Mouse (Mus musculus): ENCODE measurements around the gene Arf1.
A peak's percentile ranks its signal among the peaks of the same experiment; 100 is the strongest.

The Arf1 gene

DNA sequence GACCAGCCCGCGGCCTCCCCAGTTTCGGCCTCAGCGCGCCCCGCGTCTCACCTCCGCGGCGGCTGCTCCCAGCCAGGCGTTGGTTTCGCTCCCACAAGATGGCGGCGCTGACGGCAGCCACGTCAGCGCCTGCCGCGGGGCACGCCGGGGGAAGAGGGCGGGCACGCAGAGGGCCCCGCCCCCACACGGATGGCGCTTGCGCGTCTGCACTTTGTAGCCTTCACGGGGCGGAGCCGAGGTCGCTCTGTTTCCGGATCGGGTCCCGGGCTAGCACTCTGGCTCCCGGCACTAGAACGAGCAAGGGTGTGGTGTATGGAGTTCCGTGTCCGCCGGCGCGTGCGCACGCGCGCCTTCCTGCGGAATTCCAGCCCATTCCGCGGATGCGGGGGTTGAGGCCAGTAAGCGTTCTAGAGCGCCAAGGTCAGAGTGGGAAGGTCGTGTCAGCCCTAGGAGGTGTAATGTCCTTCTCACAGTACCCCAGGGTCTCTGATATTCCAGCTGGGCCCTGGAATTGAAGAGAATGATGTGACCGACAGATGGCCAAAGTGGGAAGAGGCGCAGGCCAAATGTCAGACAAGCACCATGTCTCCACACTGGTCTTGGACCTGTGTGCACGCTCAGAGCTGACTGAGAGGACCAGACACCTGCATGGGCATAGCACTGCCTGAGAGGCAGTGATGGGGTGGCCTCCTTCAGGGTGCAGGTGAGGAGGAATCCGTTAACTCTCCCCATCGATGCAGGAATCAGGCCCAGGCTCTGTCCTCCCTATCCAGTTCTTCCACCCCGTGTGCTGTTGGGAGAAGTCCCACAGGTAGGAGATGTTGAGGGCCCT lies at the start of gene Arf1:
Gene Arf1, minus strand, starts transcription at position 149 of the 832 bp plus-strand sequence.
- peak; percentile 97 to 99 for DNase-seq

DNA sequence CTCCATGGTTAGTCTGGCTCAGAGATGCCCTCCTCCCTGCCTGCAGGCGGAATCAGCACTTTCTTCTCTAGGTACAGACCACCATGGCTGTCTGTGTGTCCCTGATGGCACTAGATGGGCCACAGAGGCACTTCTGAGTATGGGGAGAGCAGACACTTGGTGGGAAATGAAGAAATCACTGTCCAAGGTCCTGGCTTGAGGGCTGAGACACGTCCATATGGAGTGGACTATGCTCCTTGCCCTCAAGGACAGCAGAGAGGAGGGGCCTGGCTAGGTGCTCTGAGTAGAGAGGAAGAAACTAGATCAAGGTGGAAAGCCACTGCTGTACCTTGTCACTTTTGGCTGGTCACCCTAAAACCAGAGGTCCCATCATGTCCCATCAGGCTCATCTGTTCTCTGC lies 48.8 kb upstream of the Arf1 start:
- peak; percentile 12 to 39 for DNase-seq

- DNase-seq, result no peak
Measured at GRCm38 (mm10) chr11:59274184-59274583, 46.1 kb upstream of the Arf1 start.

GRCm38 (mm10) chr11:59266727-59267126 lies 38.7 kb upstream of the Arf1 start:
- DNase-seq, result no peak

- no peak for DNase-seq
Measured at GRCm38 (mm10) chr11:59265154-59265813, 37.2 kb upstream of the Arf1 start.

- DNase-seq, result no peak
Measured at GRCm38 (mm10) chr11:59264593-59264992, 36.5 kb upstream of the Arf1 start.

DNA sequence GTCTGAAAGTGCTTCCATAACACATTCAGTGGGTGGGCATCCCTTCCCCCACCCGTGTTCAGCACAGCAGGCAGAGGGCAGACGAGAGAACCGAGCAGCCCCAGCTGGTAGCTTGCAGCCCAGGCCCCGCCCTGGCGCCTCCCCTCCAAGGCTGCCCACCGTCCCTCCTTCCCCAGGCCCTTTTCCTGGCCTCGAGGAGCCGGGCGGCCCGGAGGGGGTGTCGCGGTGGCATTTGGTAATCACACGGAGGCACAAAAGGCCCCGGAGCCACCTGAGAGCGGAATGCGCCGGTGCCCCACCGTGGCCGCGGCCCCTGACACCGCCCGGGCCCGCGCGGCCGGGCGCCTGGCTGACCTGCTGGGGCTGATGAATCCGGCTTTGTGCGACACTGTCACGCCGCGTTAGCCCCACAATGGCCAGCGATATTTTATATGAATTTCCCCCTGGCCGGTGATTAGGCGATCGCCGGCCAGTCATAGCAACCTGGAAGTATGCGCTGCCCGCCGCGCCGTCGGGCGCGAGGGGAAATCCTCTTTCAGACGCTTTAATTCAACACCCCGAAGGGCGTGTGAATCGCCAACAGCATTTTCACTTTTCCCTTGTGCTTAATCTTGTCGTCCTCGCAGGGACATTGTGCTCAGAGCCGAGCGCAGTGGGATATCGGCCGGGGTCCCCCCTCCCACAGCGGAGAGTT lies 35.9 kb upstream of the Arf1 start:
- DNase-seq, result peak; percentile 15 to 49

- no peak for DNase-seq
Measured at GRCm38 (mm10) chr11:59262308-59262707, 34.2 kb upstream of the Arf1 start.

DNA sequence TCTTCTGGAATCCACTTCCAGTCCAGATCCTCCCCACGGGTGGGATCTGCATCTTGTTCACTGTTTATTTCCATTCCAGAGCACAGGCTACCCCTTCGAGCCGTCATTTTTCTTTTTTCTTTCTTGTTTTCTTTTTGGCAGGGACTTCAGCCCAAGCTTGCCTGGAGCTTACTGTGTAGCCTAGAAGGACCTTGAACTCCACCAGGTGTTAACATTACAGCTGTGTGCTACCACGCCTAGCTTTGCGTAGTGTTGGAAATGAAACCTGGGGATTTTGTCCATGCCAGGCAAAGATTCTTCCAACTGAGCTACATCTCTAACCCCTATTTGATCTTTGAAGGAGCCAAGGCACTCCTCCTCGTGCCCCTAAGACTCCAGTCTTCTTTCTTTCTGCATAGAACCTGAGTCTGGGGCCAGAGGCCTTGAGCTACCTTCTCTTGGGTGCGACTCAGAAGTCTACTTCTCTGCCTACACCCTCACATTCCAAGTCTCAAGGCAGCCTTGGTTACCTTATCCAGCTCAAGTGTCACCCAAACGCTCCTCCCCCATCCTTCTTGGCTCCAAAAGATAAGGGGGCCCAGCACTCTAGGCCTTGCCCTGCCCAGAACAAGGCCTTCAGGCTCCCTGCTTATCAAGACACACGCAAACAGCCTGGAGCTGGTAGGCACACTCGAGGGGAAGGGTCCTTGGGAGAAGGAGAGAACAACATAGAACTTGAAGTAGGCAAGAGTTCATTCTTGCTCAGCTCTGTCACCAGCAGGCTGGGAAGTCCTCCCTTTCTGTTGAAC lies 32.8 kb upstream of the Arf1 start:
- no peak for DNase-seq

- no peak for DNase-seq
Measured at GRCm38 (mm10) chr11:59259647-59260046, 31.6 kb upstream of the Arf1 start.

DNA sequence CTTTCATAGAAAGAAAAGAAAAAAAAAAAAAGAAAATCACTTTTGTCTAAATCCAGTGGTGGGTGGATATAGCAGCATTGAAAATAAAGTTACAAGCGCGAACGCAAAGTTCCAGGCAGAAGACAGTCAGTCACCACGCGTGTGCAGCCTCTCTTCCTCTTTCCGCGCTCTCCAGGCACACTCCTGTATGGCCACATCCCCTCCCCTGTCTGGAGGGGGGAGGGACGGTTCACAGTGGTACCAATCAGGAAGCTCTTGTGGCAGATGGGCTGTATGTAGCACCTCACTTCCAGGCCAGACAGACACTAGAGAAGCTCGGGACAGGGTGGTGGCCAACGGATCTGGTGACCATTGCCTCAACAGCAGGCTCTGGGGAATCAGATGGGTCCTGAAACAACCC lies 20.0 kb upstream of the Arf1 start:
- DNase-seq, result no peak

DNA sequence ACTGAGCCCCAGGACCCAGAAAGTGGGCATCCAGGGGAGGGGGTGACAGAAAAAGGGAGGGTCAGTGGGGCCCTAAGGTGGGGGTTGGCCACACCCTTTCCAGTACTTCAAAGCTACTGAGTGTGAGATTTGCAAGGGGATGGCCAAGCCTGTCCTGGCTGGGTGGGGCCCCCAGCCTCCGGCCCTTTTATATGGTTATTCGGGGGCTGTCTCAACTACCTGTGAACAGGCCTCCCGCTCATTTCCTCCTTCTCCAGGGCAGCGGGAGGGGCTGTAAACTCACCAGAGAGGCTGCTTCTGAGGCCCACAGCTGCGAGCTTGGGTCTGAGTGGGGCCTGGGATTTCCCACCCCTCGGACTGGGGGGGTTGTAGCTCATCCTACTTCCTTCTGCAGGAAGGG lies 15.8 kb upstream of the Arf1 start:
- no peak for DNase-seq

DNA sequence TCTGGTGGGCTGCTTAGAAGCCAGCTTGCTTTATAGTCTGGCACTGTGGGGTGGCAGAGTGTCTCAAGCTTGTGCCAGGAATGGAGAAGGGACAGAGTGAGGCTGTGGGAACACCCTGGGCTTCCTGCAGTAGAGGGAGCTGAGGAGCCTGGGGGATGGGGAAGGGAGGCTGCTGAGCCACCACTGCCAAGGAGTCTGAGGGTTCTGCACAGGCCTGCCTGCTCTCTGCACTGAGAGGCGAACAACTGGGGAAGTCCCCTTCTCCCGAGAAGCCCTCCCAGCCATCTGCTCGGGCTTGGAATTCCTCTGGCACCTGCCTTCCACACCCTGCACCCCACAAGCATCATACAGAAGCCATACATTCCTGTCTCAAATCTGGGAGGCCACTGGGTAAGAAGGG lies 13.8 kb upstream of the Arf1 start:
- DNase-seq, result no peak

GRCm38 (mm10) chr11:59239796-59240195 lies 11.7 kb upstream of the Arf1 start:
- DNase-seq, result no peak

DNA sequence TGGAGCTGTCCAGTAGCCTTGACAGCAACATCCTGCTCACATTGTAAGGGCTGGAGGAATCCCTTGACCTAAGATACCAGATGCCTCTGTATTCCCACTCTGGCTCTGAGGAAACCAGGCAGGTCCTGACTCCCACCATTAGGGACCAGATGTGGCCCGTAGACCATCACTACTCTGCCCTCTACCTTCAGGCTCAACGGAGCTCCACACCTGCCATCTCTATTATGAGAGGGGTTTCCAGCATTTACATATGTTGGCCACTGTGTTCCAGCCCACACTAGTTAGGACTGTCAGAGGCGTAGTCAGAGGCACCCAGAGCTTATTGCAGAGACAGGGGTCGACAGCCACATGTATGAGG lies 11.3 kb upstream of the Arf1 start:
- DNase-seq, result no peak

- peak; percentile 77 to 87 for DNase-seq
Measured at GRCm38 (mm10) chr11:59238525-59239427, 10.7 kb upstream of the Arf1 start.

DNA sequence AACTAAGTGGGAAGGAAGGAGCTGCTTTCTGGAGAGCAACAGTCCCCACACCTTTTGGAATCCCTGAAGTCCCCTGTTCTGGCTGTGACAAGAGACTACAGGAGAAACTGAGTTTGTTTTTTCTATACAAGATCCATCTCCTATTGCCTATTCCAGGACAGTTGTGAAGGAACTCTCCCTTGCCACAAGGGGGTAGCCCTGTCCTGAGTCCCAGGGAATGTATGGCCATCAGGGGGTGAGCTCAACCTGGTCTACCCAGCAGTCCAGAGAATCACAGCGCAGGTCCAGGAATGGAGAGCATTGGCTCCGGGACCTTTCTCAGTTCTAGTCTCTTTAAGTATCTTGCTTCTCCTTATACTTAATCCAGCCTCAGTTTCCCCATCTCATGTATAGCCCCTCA lies 4.7 kb upstream of the Arf1 start:
- no peak for DNase-seq

GRCm38 (mm10) chr11:59230144-59230760 lies 2.2 kb upstream of the Arf1 start:
- peak; percentile 74 to 90 for DNase-seq

DNA sequence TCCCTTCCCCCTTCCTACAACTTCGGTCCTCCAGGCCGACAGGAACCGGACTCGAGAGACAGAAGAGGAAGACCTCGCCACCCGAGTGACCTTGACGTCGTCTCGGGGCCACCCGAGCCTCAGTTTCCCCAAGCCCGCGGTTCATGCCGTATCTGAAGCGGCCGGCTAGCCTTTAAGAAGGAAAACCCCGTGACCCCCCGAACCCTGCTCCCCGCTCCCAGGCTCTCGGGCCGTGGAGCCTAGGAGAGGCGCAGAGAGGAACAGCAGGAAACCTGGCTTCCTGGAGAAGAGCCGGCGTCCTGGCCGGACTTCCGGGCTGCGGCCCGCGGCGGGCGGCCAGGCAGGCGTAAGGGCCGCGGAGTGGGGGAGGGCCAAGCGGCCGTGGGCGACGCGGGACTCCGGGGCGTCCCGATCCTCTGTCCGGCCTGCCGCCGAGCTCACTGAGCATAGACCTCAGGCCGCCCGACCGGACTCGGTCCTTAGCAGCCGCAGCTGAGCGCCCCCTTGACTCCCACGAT lies 407 bp downstream of the Arf1 start:
- DNase-seq, result peak in 1 of 2 experiments; percentile 51

DNA sequence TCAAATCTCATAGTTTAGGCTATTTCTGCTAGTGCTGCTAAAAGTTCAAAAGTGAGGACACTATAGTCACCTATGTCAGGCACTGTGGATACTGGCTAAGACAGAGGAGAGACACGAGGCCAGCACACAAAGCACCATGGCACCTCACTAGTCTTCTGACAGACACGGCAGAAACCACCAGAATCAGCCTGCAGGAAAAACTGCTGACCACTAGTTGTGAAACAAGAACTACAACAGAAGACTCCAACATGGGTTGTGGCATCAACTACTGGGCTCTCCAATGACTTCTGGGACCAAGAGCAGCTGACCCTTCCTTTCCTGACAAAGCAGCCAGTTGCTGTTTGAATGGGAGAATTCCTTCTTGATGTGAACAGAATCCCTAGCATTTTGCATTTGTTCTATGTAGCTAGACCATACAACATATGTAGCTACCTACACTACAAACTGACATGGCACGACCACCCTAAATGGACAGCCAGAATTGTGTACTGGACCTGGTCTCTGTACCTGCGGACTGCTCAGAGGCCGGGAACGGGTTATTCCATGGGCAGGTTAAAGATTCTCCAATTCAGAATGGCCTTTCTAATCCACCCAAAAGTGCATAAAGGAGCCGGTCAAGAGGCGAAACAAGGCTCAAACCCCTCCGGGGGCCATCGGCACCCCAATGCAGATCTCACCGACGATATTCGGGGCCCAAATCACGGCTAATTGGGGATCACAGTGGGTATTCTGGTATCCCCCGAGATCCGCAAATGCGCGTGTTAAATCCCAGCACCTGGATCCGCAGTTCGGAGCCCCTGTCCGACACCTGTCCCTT lies 1.1 kb downstream of the Arf1 start:
- peak; percentile 34 to 48 for DNase-seq
